Mouse (Mus musculus): Measurements from ENCODE around the gene Cd93.

DNA sequence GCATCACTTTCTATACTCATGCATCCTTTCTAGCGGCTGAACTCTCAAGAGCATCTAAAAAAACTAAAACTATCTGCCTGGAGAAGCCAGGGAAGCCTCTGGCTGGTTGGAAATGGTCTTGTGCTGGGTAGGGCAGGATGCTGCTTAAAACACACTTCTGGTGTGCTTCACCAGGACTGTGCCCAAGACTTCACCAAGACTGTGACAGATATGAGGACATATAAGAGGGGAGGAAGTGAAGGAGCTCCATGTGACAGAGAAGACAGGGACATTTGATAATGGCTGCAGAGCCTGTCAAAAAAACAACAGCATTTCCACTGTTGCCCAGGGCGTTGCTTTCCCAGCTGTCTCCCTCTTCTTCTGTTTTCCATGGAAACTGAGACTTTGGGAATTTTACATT lies 34.0 kb upstream of the Cd93 start:
- TF ChIP-seq CTCF (IDR thresholded peaks at IDR 0.05; ENCODE audit: insufficient read depth, low read length) (no peak), POLR2A (IDR thresholded peaks at IDR 0.05; ENCODE audit: borderline replicate concordance, extremely low read depth, low read depth, low read length) (no peak)

Measured in lung, adult 2 months (tissue).